Mouse (Mus musculus): ENCODE measurements around the gene Fkbp7. TPM values are rescaled to one million over a fixed set of nuclear protein-coding genes. Genes with fewer than 3 reads are reported as not detected.

The Fkbp7 gene
- polyA plus RNA-seq, 1 experiment from 2014 or later, result 13.2 TPM

GRCm38 (mm10) chr2:76655982-76656381 lies 16.9 kb downstream of the Fkbp7 start:
- no peak overlapping the region for H3K9ac ChIP-seq (ENCODE audit: low read length)
- ATAC-seq (no peak), DNase-seq (ENCODE audit: low spot score) (no peak)
- no peaks in the 10 kb centered on the region for H3K4me1 ChIP-seq (ENCODE audit: control insufficient read depth, insufficient read depth, low read length)
- WGBS, result 23% methylated on average over 1 of the region's 1 CpGs
- no peaks in the 10 kb centered on the region for H3K9me3 ChIP-seq (replicated peaks; ENCODE audit: control insufficient read depth, low read length)
- H3K27ac ChIP-seq (ENCODE audit: low read depth, low read length), result no peak overlapping the region
- H3K27me3 ChIP-seq (replicated peaks; ENCODE audit: control insufficient read depth, insufficient read depth, low read length), result no peaks in the 10 kb centered on the region
- H3K36me3 ChIP-seq (ENCODE audit: control insufficient read depth, insufficient read depth, low read length), result no peaks in the 10 kb centered on the region
- H3K4me2 ChIP-seq (ENCODE audit: low read length), result no peak overlapping the region
- no peak overlapping the region for H3K4me3 ChIP-seq (ENCODE audit: low read depth, low read length)

- no peak for ATAC-seq
- WGBS, result 83% methylated on average over 3 of the region's 3 CpGs
- no peak overlapping the region for H3K27ac ChIP-seq (ENCODE audit: low read depth, low read length)
- DNase-seq (ENCODE audit: low spot score), result no peak
- no peaks in the 10 kb centered on the region for H3K4me1 ChIP-seq (ENCODE audit: control insufficient read depth, insufficient read depth, low read length)
- H3K9me3 ChIP-seq (replicated peaks; ENCODE audit: control insufficient read depth, low read length), result no peaks in the 10 kb centered on the region
- H3K4me2 ChIP-seq (ENCODE audit: low read length), result no peak overlapping the region
- no peak overlapping the region for H3K9ac ChIP-seq (ENCODE audit: low read length)
- no peaks in the 10 kb centered on the region for H3K27me3 ChIP-seq (replicated peaks; ENCODE audit: control insufficient read depth, insufficient read depth, low read length)
- H3K36me3 ChIP-seq (ENCODE audit: control insufficient read depth, insufficient read depth, low read length), result no peaks in the 10 kb centered on the region
- H3K4me3 ChIP-seq (ENCODE audit: low read depth, low read length), result no peak overlapping the region
These were observed 17.5 kb downstream of the Fkbp7 start for GRCm38 (mm10) chr2:76655444-76655843.

- no peak overlapping the region for H3K4me2 ChIP-seq (ENCODE audit: low read length)
- DNase-seq (ENCODE audit: low spot score), result no peak
- H3K9ac ChIP-seq (ENCODE audit: low read length), result no peak overlapping the region
- no peaks in the 10 kb centered on the region for H3K9me3 ChIP-seq (replicated peaks; ENCODE audit: control insufficient read depth, low read length)
- H3K4me3 ChIP-seq (ENCODE audit: low read depth, low read length), result no peak overlapping the region
- H3K27ac ChIP-seq (ENCODE audit: low read depth, low read length), result no peak overlapping the region
- no peaks in the 10 kb centered on the region for H3K4me1 ChIP-seq (ENCODE audit: control insufficient read depth, insufficient read depth, low read length)
- H3K27me3 ChIP-seq (replicated peaks; ENCODE audit: control insufficient read depth, insufficient read depth, low read length), result no peaks in the 10 kb centered on the region
- WGBS, result 70% methylated on average over 5 of the region's 5 CpGs
- no peaks in the 10 kb centered on the region for H3K36me3 ChIP-seq (ENCODE audit: control insufficient read depth, insufficient read depth, low read length)
- ATAC-seq, result no peak
These were observed 18.3 kb downstream of the Fkbp7 start for GRCm38 (mm10) chr2:76654646-76655045.

- Histone ChIP-seq H3K4me2 (ENCODE audit: low read length) (no peak overlapping the region), H3K27ac (ENCODE audit: low read depth, low read length) (no peak overlapping the region), H3K4me3 (ENCODE audit: low read depth, low read length) (no peak overlapping the region), H3K36me3 (ENCODE audit: control insufficient read depth, insufficient read depth, low read length) (no peaks in the 10 kb centered on the region), H3K9me3 (replicated peaks; ENCODE audit: control insufficient read depth, low read length) (no peaks in the 10 kb centered on the region), H3K9ac (ENCODE audit: low read length) (no peak overlapping the region), H3K4me1 (ENCODE audit: control insufficient read depth, insufficient read depth, low read length) (peaks cover 4% of the 10 kb centered on the region; the same call in 1 of the 2 replicates), H3K27me3 (replicated peaks; ENCODE audit: control insufficient read depth, insufficient read depth, low read length) (no peaks in the 10 kb centered on the region)
- DNase-seq (ENCODE audit: low spot score) (no peak), ATAC-seq (no peak)
- 96% methylated on average over 4 of the region's 4 CpGs for WGBS
These were observed 19.8 kb downstream of the Fkbp7 start for GRCm38 (mm10) chr2:76653070-76653469.

GRCm38 (mm10) chr2:76648666-76649141 lies 24.2 kb downstream of the Fkbp7 start:
- peak; percentile 28 for DNase-seq (ENCODE audit: low spot score)
- ATAC-seq, result peak; percentile 31
- H3K9ac ChIP-seq (ENCODE audit: low read length), result peak overlapping the region; percentile 58

GRCm38 (mm10) chr2:76647883-76648570 lies 24.9 kb downstream of the Fkbp7 start, which contains the start of the genes Prkra and Pjvk:
Gene Prkra (minus strand): TSS chr2:76648015.
Gene Pjvk (plus strand): TSS chr2:76648476.
- H3K27me3 ChIP-seq (replicated peaks; ENCODE audit: control insufficient read depth, insufficient read depth, low read length), result no peaks in the 10 kb centered on the region
- ATAC-seq, result peak; percentile 98
- H3K36me3 ChIP-seq (ENCODE audit: control insufficient read depth, insufficient read depth, low read length), result 0 out of 2 replicates have a peak, but pooled peaks cover 7% of the 10 kb centered on the region
- H3K4me3 ChIP-seq (ENCODE audit: low read depth, low read length), result peak within 1 kb of the TSS; percentile 80
- peak within 1 kb of the TSS; percentile 90 for H3K27ac ChIP-seq (ENCODE audit: low read depth, low read length)
- H3K4me1 ChIP-seq (ENCODE audit: control insufficient read depth, insufficient read depth, low read length), result peaks cover 11% of the 10 kb centered on the region
- no peaks in the 10 kb centered on the region for H3K9me3 ChIP-seq (replicated peaks; ENCODE audit: control insufficient read depth, low read length)
- H3K9ac ChIP-seq (ENCODE audit: low read length), result peak within 1 kb of the TSS; percentile 85
- H3K4me2 ChIP-seq (ENCODE audit: low read length), result peak within 1 kb of the TSS; percentile 50
- WGBS, result under 1% methylated on average over 40 of the region's 42 CpGs
- DNase-seq (ENCODE audit: low spot score), result peak; percentile 98

More at GRCm38 (mm10) chr2:76648666-76649141, 24.2 kb downstream of the Fkbp7 start:
- peak overlapping the region; percentile 80 for H3K4me3 ChIP-seq (ENCODE audit: low read depth, low read length)
- H3K27ac ChIP-seq (ENCODE audit: low read depth, low read length), result peak overlapping the region; percentile 90
- peak overlapping the region; percentile 50 for H3K4me2 ChIP-seq (ENCODE audit: low read length)
- H3K36me3 ChIP-seq (ENCODE audit: control insufficient read depth, insufficient read depth, low read length), result 0 out of 2 replicates have a peak, but pooled peaks cover 5% of the 10 kb centered on the region
- H3K4me1 ChIP-seq (ENCODE audit: control insufficient read depth, insufficient read depth, low read length), result peaks cover 11% of the 10 kb centered on the region
- no peaks in the 10 kb centered on the region for H3K27me3 ChIP-seq (replicated peaks; ENCODE audit: control insufficient read depth, insufficient read depth, low read length)
- no peaks in the 10 kb centered on the region for H3K9me3 ChIP-seq (replicated peaks; ENCODE audit: control insufficient read depth, low read length)
- 33% methylated on average over 13 of the region's 13 CpGs for WGBS

- Histone ChIP-seq H3K4me1 (ENCODE audit: control insufficient read depth, insufficient read depth, low read length) (peaks cover 11% of the 10 kb centered on the region), H3K27ac (ENCODE audit: low read depth, low read length) (peak overlapping the region; percentile 90), H3K9ac (ENCODE audit: low read length) (peak overlapping the region; percentile 85), H3K4me3 (ENCODE audit: low read depth, low read length) (peak overlapping the region; percentile 80), H3K4me2 (ENCODE audit: low read length) (peak overlapping the region; percentile 50), H3K27me3 (replicated peaks; ENCODE audit: control insufficient read depth, insufficient read depth, low read length) (no peaks in the 10 kb centered on the region), H3K36me3 (ENCODE audit: control insufficient read depth, insufficient read depth, low read length) (peaks cover 12% of the 10 kb centered on the region), H3K9me3 (replicated peaks; ENCODE audit: control insufficient read depth, low read length) (no peaks in the 10 kb centered on the region)
- DNase-seq (ENCODE audit: low spot score) (peak; percentile 68), ATAC-seq (peak; percentile 67)
- under 1% methylated on average over 31 of the region's 32 CpGs for WGBS
These were observed 25.5 kb downstream of the Fkbp7 start for GRCm38 (mm10) chr2:76647441-76647869.

GRCm38 (mm10) chr2:76643801-76644200 lies 29.1 kb downstream of the Fkbp7 start:
- H3K4me2 ChIP-seq (ENCODE audit: low read length), result no peak overlapping the region
- peaks cover 10% of the 10 kb centered on the region for H3K4me1 ChIP-seq (ENCODE audit: control insufficient read depth, insufficient read depth, low read length)
- H3K4me3 ChIP-seq (ENCODE audit: low read depth, low read length), result no peak overlapping the region
- no peaks in the 10 kb centered on the region for H3K9me3 ChIP-seq (replicated peaks; ENCODE audit: control insufficient read depth, low read length)
- no peak for ATAC-seq
- no peak overlapping the region for H3K27ac ChIP-seq (ENCODE audit: low read depth, low read length)
- no peak for DNase-seq (ENCODE audit: low spot score)
- H3K27me3 ChIP-seq (replicated peaks; ENCODE audit: control insufficient read depth, insufficient read depth, low read length), result no peaks in the 10 kb centered on the region
- peaks cover 45% of the 10 kb centered on the region for H3K36me3 ChIP-seq (ENCODE audit: control insufficient read depth, insufficient read depth, low read length)
- no peak overlapping the region for H3K9ac ChIP-seq (ENCODE audit: low read length)

- Histone ChIP-seq H3K9ac (ENCODE audit: low read length) (no peak overlapping the region), H3K4me2 (ENCODE audit: low read length) (no peak overlapping the region), H3K27me3 (replicated peaks; ENCODE audit: control insufficient read depth, insufficient read depth, low read length) (no peaks in the 10 kb centered on the region), H3K27ac (ENCODE audit: low read depth, low read length) (no peak overlapping the region), H3K4me3 (ENCODE audit: low read depth, low read length) (no peak overlapping the region), H3K9me3 (replicated peaks; ENCODE audit: control insufficient read depth, low read length) (no peaks in the 10 kb centered on the region), H3K36me3 (ENCODE audit: control insufficient read depth, insufficient read depth, low read length) (peaks cover 74% of the 10 kb centered on the region), H3K4me1 (ENCODE audit: control insufficient read depth, insufficient read depth, low read length) (no peaks in the 10 kb centered on the region)
- WGBS, result 95% methylated on average over 2 of the region's 2 CpGs
- ATAC-seq (no peak), DNase-seq (ENCODE audit: low spot score) (no peak)
These were observed 33.3 kb downstream of the Fkbp7 start for GRCm38 (mm10) chr2:76639637-76640036.

Measured in forebrain, embryonic 14.5 days (tissue).